Mouse (Mus musculus): ENCODE results near the gene Zfp978. TPM values are rescaled to one million over a fixed set of nuclear protein-coding genes. Genes with fewer than 3 reads are reported as not detected.
"Not testable (repeated sequence)": the region's sequence is repeated elsewhere in the genome, so short reads cannot be mapped to it uniquely, and the experiment has no call there.

Gene Zfp978
- total RNA-seq, 2 experiments from 2014 or later: 0.30 TPM; not detected in 1

DNA sequence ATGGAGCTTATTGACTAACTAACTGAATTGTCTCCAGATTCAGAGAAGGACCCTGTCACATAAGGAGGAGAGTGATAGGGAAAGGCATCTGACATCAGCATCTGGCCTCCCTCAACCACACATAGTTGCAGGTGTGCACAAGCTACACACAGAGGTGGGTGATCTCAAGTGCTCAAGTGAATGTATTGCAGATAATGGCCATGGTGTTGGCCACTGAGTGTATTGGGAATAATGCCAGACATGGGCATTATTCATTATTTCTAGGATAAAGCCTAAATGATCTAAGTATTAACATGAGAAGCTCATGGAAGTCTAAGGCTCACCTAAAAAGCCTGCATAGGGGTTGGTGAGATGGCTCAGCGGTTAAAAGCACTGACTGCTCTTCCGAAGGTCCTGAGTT is 10.6 kb upstream of the Zfp978 start:
- ATAC-seq (replicated peaks; ENCODE audit: poor library complexity): 0 out of 2 replicates have a peak, but pooled peaks have one; percentile 17

DNA sequence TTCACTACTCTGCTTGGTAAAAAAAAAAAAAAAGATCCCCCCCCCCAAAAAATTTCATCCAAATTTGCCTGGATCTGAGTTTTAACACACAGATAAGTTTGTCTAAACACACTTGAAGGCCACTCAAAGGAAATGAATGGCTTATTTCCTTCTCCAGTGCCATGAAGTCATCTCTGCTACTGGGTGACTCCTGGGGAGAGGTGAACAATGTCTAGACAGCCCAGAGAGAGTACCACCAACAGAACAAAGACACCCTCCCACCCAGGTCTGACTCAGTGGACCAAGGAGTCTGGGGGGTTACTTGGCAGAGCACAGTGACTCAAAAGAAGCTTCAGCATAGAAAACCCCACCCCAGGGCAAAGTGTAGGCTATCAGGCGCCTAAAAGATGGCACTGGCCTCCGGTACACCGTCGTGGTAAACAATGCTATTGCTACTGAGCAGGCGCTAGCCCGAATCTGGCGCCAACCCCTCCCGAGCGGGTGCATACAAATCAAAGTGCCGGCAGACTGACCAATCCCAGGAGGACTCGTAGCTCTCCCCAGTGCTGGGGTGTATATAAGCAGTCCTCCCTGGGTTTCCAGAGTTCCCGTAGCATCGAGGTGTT is 9.6 kb upstream of the Zfp978 start:
- not testable (repeated sequence) for ATAC-seq (replicated peaks; ENCODE audit: poor library complexity)

DNA sequence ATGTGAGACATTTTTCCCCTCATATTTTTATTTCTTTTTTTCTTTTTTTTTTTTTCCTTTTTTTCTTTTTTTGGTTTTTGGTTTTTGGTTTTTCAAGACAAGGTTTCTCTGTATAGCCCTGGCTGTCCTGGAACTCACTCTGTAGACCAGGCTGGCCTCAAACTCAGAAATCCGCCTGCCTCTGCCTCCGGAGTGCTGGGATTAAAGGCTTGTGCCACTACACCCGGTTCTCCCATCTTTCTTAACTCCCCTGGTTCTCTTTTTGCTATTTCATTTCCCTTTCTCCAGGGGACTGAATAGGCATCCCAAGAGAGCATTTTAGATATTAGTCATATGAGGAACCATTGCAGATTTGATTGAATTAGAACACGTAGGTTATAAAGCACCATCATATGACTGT is 7.5 kb upstream of the Zfp978 start:
- ATAC-seq (replicated peaks; ENCODE audit: poor library complexity): not testable (repeated sequence)

DNA sequence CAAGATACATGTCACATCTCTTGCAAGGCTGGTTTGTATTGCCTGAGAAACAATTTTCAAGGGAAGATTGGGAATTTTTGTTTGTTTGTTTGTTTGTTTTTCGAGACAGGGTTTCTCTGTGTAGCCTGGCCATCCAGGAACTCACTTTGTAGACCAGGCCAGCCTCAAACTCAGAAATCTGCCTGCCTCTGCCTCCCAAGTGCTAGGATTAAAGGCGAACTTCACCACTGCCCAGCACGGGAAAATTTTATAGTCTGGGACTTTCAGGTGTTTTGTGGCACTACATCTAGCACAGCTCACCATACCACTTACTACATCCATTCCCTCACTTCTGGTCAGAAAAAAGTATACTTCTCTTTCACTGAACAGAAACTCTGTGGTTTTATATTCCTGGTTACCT is 5.1 kb upstream of the Zfp978 start:
- ATAC-seq (replicated peaks; ENCODE audit: poor library complexity): not testable (repeated sequence)

DNA sequence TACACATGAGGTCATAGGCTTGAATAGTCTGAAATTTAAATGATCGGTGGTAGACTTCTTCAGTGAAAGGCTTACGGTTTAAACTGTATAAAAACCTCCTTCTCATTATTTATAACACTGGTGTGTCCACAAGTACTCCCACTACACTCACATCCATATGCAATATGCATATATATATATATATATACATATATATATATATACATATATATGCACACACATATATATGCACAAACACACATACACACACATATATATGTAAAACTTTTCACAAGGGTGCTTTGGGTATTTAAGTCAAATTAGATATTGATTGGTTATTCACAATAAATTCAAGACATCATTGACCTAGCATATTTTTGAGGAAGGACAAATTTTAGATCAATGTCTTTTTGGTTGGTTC is 3.9 kb upstream of the Zfp978 start:
- not testable (repeated sequence) for ATAC-seq (replicated peaks; ENCODE audit: poor library complexity)

DNA sequence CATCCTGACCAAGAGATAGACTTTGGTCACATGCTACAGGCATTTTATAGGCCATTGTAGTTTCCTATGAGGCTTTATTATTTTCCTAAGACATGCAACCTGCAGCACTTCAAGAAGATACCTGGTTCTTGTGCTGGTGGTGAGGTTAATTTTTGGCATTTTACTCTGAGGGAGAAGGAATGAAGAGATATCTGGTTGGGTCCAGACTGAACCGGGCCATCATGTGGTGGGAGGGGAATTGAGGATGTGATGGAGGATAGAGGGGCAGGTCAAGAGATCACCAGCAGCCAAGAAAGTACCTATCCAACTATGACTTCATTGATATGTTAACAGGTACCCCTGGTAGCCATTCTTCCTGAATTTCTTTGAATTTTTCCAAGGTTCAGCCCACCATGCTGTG is 769 bp downstream of the Zfp978 start:
- not testable (repeated sequence) for ATAC-seq (replicated peaks; ENCODE audit: poor library complexity)

DNA sequence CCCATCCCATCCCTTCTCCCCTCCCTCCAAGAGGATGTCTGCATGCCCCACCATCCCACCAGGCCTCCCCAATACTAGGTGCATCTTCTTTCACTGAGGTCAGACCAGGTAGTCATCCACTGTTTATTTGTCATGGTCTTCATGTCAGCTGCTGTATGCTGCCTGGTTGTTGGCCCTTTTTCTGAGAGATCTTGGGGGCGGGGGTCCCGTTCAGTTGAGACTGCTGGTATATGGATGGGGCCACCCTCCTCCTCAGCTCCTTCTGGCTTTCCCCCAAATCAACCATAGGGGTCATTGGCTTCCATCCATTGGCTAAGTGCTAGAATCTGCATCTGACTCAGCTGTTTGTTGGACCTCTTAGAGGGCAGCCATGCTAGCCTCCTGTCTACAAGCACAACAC is 8.5 kb downstream of the Zfp978 start:
- ATAC-seq (replicated peaks; ENCODE audit: poor library complexity): 0 out of 2 replicates have a peak, but pooled peaks have one; percentile 23

DNA sequence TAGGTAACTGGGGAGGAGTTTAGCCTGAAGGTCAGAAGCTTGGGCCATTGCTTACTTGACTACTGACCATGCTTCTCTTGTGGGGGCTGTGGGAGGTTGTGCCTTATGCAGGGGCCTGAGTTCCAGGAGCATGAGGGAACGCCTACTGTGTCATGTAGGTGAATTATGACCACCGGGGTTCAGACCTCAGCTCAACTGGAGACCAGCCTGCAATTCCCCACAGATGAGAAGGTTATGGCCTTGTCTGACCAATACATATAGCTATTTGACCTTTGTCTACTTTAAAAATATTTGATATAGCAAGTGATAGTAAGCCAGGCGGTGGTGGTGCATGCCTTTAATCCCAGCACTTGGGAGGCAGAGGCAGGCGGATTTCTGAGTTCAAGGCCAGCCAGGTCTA is 22.1 kb downstream of the Zfp978 start:
- ATAC-seq (replicated peaks; ENCODE audit: poor library complexity): not testable (repeated sequence)

DNA sequence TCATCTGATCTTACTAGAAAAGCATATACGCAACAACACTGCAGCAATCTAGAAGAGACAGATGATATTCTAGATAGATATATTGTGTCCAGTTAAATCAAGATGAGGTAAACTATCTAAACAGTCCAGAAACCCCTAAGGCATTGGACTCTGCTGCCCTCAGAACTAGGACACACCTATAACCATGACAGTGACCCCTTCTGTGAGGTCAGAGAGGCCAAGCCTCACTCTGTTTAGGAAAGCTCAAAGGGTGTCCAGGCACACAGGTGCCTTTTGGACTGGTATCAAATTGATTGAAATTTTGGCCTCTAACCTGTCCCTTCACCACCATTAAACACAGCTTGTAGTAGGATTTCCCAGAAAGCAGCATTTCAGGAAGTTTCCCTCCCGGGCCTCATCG is 36.1 kb downstream of the Zfp978 start:
- ATAC-seq (replicated peaks; ENCODE audit: poor library complexity): not testable (repeated sequence)

DNA sequence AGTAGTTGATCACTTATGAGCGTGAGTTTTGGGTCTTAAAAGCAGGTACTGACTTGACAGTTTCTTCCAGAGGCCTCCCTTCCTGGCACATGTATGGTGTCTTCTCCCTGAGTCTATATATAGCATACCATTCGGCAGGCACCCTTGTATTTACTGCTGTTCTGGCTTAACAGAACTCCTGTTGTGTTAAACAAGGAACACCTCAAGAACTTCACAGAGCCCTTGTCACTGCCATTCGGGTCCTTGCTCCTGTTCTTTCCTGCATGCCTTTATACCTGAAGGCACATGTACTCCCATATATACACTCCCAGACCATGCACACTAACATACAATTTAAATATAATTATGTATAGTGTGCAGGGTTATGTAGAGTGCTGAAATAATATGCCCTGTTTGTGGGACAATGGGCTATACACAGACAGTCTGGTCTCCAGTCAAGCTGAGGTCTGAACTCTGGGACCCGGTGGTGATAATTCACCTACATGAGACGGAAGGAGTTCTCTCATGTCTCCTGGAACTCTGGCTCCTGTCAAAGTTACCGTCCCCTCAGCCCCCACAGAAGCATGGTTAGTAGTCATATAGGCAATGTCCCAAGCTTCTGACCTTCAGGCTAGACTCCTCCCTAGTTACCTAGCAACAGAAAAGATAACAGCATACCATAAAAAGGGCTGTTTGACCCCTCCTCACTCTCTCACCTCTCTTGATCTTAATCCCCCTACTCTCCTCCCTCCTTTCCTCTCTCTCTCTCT is 37.0 kb downstream of the Zfp978 start:
- ATAC-seq (replicated peaks; ENCODE audit: poor library complexity): not testable (repeated sequence)

DNA sequence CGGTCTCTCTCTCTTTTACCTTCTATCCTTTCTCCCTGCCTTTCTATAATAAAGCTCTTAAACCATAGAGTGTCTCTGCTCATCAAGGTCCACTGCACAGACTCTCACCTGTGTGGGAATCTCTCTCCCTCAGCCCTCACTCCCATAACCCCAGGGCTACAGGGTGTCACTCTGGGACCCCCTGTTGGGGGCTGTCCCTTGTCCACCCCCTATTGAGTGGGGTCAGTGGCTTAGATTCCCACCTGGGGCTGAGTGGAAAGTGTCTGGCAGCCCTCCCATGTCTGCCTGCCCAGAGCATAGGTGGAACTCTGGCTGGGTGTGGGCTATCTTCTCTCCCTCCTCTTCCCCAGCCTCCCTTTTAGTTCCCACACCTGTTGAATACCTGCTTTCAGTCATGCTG is 37.6 kb downstream of the Zfp978 start:
- ATAC-seq (replicated peaks; ENCODE audit: poor library complexity): not testable (repeated sequence)

DNA sequence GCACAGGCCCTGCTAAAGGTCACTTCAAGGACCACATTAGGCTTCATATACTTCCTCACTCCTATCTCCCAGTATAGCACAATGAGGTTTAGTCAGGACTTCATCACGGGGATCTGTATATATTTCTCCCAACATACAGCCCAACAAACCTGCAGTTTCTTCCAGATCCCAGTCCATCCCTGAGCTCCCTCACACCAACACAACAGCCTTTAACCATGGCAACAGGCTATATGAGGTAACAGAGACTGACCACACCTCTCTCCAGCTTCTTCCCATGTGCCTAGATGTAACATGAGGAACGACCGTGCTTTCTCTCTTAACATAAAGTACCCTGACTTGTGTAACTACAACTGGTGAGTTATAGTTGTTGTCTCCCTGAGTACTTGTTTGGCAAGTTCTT is 38.4 kb downstream of the Zfp978 start:
- not testable (repeated sequence) for ATAC-seq (replicated peaks; ENCODE audit: poor library complexity)

DNA sequence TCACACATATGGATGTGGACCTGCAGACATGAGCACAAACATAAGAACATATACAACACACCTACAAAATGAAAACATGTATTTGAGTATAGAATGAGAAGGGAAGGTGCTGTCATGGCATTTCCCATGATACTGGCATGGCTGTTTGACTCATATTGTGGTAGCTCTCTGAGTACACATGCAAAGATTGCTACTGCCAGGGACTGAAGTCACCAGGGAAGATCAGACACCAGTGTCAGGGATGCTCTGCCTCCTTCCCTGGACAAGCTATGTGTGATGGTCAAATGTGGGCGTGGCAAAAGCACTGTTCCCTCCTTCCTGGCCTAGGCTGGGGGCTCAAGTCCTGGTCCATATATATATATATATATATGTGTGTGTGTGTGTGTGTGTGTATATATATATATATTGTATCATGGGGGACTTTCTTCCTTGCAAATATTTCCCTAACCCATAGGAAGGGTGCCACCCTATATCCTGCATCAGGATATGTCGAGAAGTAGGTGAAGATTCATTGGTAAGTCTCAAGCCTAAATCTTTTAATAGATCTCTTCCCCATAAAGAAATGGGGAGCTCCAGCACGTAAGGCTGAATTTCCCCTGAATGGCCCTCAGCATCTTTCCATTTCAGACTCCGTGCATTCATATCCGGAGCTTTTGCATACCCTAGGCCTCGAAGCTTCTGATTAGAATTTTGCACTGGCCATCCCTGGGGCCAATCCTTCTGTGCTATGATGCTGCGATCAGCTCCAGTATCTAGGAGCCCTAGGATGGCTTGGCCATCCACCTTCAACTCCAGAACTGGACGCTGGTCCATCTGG is 39.1 kb downstream of the Zfp978 start:
- not testable (repeated sequence) for ATAC-seq (replicated peaks; ENCODE audit: poor library complexity)

DNA sequence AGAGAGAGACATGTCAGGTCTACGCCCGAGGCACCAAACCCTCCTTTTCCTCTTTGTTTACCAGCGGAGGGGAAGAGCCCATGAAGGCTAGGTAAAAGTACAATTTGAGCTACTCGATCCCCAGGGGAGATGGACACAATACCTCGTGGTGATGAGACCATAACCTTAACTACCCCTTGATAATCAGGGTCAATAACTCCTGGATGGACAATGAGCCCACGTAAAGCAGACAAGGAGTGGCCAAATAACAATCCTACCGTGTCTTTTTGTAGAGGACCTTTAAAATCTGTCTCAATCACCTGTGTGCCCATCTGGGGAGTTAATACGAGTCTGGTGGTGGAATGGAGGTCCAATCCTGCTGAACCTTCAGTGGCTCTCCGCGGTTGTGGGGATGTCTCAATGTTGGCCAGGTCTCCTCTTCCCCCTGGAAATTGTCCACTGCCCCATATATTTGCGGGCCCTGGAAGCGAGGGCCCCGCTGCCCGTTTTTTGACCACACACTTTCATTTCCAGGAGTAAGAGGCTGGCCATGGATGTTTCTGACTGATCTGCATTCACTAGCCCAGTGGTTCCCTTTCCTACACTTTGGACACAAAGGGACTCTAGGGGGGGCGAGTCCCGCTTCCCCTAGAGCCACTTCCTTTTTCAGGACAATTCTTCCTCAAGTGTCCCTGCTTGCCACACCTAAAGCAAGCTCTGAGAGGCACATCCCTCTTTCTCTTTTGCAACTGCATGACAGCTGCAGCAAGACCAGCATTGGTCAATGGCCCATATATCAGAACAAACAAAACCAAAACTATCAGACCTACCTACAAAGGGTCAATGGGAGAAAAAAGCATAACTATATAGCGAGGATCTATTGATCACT is 40.0 kb downstream of the Zfp978 start:
- not testable (repeated sequence) for ATAC-seq (replicated peaks; ENCODE audit: poor library complexity)

DNA sequence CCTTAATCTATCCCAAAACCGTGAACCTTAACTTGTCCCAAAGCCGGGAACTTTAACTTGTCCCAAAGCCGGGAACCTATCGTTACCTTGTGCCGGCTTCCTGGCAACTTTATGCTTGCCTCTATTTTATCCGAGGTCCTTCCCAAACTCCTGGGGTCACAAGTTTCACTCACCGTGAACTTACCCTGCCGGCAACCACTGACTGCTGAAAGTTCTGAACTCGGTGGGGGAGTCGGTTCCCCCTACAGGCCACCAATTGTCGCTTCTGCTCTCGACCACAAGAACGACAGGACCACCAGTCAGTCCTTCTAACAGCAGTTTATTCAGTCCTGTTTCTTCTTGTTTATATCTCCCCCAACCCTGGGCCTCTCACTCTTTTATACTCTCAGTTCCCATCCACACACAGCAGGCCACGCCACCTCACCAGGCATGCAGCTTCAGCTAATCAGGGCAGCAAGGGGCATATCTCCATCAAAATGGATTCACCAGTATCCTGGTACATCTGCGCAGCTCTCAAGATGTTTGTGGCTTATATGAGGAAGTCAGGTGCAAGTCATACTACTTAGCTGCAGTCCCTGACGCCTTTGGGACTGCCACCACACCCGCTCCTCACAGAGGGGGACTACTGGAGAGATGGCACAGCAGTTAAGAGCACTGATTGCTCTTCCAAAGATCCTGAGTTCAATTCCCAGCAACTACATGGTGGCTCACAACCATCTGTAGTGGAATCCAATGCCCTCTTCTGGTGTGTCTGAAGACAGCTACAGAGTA is 40.8 kb downstream of the Zfp978 start:
- ATAC-seq (replicated peaks; ENCODE audit: poor library complexity): not testable (repeated sequence)

DNA sequence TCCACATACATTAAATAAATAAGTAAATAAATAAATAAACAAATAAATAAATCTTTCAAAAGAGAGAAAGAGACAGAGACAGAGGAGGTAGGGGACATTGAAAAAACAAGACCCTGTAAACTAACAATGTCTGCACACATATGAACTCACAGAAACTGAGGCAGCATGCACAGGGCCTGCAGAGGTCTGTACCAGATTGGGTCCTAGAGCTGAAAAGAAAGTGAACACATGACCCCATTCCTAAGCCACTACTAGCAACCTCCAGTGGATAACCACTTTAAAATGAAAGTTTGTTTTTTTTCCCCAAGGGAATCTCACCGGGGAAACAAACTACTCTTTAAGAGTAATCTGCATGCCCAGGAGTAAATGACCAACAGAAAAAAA is 41.4 kb downstream of the Zfp978 start:
- ATAC-seq (replicated peaks; ENCODE audit: poor library complexity): not testable (repeated sequence)

DNA sequence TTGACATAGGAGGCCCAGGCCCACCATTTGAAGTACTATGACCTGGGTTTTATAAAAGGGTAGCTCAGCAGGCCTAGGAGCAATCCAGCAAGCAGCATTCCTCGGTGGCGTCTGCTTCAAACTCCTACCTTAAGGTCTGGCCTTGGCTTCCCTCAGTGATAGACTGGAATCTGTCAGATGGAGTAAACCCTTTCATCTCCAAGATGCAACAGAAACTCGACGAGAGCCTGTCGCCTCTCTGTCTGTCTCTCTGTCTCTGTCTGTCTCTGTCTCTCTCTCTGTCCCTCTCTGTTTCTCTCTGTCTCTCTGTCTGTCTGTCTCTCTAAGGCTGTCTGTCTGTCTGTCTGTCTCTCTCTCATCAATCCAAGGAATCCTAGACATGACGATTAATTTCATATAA is 42.4 kb downstream of the Zfp978 start:
- not testable (repeated sequence) for ATAC-seq (replicated peaks; ENCODE audit: poor library complexity)

DNA sequence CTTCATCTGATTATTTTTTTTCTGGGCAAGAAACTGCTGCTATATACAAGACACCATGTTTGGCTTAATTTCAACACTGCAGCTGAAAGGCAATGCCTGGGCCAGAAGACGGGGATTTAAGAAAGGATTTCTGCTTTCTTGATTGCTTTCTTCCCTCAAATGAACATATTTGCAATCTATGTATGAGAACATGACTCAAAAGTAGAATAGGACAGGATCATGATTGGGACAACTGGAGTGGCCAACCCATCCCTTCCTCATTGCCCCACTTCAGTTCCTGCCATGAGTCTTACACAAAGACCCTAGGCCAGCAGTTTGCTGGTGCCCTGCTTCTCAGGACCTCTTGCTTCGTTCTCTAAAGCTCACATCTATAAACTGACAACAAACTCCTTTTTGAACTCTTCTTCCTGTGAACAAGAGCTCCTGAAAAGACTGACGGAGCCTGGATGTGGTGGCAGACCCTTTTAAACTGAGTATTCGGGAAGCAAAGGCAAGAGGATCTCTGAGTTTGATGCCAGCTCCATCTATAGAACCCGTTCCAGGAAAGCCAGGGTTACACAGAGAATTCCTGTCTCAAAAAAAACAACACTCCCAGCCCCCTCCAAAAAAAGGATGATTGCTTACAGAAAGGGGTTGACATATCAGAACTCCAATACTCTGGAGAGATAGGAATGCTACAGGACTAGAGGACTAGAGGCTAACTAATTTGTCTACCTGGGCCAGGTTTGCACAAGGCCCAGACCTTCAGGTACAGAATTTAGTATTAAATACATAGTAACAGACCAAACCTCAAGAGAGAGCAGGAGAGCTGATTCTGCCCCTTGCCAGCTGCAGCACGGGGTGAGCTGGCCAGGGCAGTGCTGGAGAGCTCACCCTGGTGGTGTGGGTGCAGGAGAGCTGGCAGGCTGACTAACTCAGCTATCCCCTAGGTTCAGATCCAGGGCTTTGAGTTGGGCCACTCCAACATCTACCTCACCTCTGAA is 43.1 kb downstream of the Zfp978 start:
- ATAC-seq (replicated peaks; ENCODE audit: poor library complexity): not testable (repeated sequence)
